Mouse (Mus musculus) left cerebral cortex, postnatal 36 days (tissue): ENCODE results near the gene Sbsn. TPM values are rescaled to one million over a fixed set of nuclear protein-coding genes. Genes with fewer than 3 reads are reported as not detected.
"Not testable (repeated sequence)": the region's sequence is repeated elsewhere in the genome, so short reads cannot be mapped to it uniquely, and the experiment has no call there.

ENCODE experiments used
- DNase-seq, 2 experiments: peaks; one replicate each; pipeline ENCODE4 v3.0.0; 2021 to 2022; ENCODE audit warnings: low spot score in 2 of 2, mixed read lengths in 1 of 2
- intact Hi-C: fragments of 180-260 bp; cut with DNase I; formaldehyde crosslinking; loops from one replicate; pipeline ENCODE4 v1.15.1; 2025
- total RNA-seq, 2 experiments: library from RNA; stranded (reverse); gene quantifications; 2 replicates each; pipeline ENCODE4 v1.2.3; 2021

Gene Sbsn
- total RNA-seq = 1 to 10 TPM; 5.5 to 7.9 TPM

DNA sequence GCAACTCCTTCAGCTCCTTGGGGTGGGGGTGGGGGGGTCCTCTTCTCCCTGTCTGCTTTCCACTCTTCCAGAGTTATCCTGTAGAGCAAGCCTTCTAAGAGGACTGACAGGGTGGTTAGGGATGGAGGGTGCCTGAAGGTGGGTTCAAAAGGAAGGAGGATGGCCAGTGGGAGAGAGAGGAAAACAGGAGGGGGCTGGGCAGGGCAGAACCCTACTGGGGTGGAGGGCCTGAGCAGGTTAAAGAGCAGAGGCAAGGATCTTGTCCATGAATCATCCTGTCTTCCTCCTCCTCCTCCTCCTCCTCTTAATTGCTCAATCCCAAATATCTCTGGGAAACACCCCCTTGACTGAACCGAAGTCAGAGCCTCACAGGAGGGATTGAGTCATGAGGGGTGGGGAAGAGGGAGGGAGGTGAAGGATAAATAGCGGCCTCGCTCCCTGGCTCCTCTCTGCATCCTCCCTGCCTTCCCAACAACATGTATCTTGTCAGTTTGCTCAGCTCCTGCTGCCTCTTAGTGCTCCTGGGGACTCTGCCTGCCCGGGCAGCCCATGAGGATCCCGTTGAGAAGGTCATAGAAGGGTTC, at the start of gene Sbsn:
Gene Sbsn, plus strand, starts transcription at position 386 of the 584 bp plus-strand sequence.
- intact Hi-C loops = no loop called here
- DNase-seq = no peak

GRCm38 (mm10) chr7:30706214-30706882, 44.9 kb upstream of the Sbsn start:
- intact Hi-C loops = no loop called here
- no peak for DNase-seq

DNA sequence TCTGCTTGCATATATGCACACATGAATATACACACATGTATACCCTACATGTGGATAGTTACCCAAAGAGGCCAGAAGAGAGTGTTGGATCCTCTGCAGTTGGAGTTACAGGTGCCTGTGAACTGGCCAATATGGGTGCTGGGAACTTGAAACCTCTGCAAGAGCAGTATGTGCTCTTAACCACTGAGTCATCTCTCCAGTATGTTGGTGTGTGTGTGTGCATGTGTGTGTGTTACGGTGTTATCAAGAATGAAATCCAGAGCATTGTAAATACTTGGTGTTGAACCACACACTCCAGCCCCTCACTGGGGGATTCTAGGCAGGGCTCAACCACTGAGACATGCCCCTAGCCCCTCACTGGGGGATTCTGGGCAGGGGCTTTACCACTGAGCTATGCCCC, 43.8 kb upstream of the Sbsn start:
- DNase-seq = no peak
- intact Hi-C loops = no loop called here

DNA sequence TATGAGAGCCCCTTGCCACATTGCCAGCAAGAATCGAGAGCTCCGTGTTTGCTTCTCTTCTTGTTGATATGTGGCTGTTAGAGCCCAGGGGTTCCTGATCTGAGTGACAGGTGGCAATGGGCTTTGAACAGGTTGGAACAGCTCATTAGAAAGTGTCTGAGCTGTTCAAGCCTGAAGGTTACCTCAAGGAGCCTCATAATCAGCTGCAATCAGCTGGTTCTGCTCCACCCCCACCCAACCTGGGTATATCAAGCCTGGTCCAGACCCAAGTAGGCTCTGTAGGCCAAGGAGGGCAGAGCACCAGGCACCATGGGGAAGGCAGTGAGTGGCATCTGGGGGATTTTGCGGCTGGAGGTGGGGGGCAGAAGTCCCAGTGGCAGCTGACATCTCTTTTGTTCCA, 39.3 kb upstream of the Sbsn start, which contains the start of gene Atp4a:
Gene Atp4a, plus strand, starts transcription at position 268 of the 400 bp plus-strand sequence.
- intact Hi-C loops = no loop called here
- DNase-seq = no peak

DNA sequence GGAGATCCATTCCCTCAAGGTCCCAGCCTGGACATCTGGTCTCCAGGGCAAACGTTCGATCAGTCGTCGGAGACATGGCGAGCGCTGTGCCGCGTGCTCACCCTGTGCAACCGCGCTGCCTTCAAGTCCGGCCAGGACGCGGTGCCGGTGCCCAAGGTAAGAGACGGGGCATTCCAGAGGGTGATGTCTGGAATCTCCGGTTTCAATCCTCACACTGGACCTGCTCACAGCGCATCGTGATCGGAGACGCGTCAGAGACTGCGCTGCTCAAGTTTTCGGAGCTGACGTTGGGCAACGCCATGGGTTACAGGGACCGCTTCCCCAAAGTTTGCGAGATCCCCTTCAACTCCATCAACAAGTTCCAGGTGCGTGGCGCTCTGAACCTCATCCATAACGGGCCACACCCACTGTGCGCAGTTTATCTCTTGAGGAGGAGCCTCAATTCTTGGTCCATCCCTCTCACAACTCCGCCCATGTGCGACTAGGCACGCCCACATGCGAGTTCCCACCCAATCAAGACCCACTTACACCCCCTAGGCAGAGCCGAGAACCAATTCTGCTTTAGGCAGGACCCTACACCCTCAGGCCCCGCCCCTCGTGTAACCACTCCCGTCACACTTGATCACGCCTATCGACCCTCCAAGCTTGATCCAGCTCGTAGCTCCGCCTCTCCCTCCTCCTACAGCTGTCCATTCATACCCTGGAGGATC, 34.1 kb upstream of the Sbsn start:
- intact Hi-C loops = no loop called here
- peak; percentile 16 to 21 for DNase-seq

GRCm38 (mm10) chr7:30717716-30718046, 33.6 kb upstream of the Sbsn start:
- intact Hi-C loops = no loop called here
- no peak for DNase-seq

DNA sequence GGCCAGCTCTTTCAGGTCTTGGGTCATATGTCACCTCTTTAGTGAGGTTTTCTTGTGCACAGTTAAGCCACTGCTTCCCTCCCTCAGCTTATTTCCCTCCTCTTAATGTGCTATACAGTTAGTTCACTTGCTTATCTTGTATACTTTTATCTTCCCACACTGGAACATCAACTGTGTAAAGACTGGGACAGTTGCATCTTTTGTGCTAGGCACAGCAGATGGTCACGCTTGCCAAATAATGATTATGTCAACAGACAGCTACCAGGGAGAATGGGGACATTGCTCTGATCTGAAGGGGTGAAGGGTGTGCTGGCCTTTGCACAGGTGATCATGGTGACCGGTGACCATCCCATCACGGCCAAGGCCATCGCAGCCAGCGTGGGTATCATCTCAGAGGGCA, 31.6 kb upstream of the Sbsn start:
- no peak for DNase-seq

GRCm38 (mm10) chr7:30721286-30721685, 30.0 kb upstream of the Sbsn start:
- intact Hi-C loops = no loop called here
- DNase-seq = no peak

More for the DNA sequence above, 31.6 kb upstream of the Sbsn start:
- intact Hi-C loops = no loop called here

DNA sequence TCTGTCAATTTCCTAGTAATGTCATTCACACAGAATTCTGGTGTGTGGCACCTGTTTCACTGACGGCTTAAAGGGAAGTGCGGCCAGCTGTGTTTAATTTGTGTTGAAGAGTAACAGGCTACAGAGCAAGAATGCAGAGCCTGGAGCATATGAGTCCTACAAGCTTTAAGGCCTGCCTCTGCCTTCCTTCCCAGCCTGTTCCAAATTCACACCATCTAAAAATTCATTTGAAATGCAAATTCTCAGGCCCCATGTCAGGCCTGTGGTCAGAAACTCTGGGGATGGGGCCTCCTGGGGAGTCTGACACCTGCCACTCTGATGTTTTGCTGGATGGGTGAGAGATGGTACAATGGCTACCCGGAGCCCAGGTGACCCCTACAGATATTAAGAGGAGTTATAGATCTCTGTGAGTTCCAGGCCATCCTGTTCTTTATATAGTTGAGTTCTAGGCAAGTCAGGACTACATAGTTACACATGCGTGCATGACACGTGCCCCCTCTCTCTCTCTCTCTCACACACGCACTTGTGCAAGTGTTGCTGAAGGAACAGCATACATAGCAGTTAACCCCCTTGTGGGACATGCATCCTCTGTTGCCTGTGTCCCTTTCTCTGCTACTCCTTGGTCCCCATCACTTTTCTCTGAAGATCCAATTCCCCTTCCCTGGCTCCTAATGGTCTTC, 27.9 kb upstream of the Sbsn start:
- intact Hi-C loops = no loop called here
- DNase-seq = no peak

- DNase-seq = no peak
- intact Hi-C loops = loop anchor here (5.0 kb wide), 1 partner anchor 81 kb away; no protein-coding TSS in a partner anchor
These were observed 23.1 kb upstream of the Sbsn start for GRCm38 (mm10) chr7:30728214-30728613.

- DNase-seq = no peak
- intact Hi-C loops = loop anchor here (5.0 kb wide), 1 partner anchor 82 kb away; no protein-coding TSS in a partner anchor
These were observed 22.4 kb upstream of the Sbsn start for GRCm38 (mm10) chr7:30728739-30729395.

GRCm38 (mm10) chr7:30729396-30730063, 21.7 kb upstream of the Sbsn start, which contains the start of gene Tmem147:
Gene Tmem147, minus strand, starts transcription at chr7:30729540.
- DNase-seq = peak; percentile 96 to 98
- intact Hi-C loops = loop anchor here (5.0 kb wide), 1 partner anchor 82 kb away; no protein-coding TSS in a partner anchor

DNA sequence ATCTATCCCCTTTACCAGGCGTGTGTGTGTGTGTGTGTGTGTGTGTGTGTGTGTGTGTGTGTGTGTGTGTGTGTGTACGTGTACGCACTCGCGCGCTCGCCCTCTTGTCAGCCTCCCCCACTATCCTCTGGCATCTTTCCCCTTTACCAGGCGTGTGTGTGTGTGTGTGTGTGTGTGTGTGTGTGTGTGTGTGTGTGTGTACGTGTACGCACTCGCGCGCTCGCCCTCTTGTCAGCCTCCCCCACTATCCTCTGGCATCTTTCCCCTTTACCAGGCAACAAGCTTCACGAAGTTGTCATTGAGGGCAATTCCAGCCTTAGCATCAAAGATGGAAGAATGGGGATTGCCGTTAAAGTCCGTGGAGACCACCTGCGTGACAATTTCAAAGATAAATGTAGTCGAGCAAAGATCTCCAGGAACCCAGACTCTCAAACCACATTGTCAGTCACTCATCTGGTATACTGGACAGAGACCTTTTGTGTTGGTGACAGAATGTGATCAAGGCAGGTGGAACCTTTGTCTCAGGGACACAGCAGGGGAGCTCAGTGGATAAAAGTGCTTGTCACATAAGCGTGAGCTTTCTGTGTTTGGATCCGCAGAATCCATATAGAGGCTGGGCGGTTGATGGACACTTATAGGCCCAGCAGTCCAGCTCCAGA, 21.1 kb upstream of the Sbsn start:
- DNase-seq, intact Hi-C loops: not testable (repeated sequence)

- no peak for DNase-seq
- intact Hi-C loops = no loop called here
These were observed 15.1 kb upstream of the Sbsn start for GRCm38 (mm10) chr7:30736211-30736610.

DNA sequence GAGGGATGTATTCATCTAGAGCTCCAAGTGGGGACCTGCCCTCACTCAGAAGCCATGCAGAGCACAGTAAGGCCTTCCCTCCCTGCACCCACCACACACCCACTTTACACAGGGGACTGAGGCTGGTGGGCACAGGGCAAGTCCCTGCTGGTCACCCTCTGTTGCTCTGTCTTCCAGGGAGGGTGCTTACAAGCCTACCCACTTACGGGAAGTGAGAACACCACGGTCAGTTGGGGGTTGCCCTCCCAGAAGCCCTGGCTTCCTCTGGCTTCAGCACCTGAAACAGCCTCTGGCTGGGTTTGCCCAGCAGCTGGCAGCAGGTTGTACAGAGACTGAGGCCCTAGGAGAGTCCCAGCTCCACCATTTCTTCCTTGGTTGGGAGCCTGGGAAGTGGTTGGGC, 8.7 kb upstream of the Sbsn start:
- intact Hi-C loops, DNase-seq: not testable (repeated sequence)

GRCm38 (mm10) chr7:30743617-30744016, 7.7 kb upstream of the Sbsn start, which contains the start of gene Gapdhs:
Gene Gapdhs, minus strand, starts transcription at chr7:30743681.
- DNase-seq, intact Hi-C loops: not testable (repeated sequence)

DNA sequence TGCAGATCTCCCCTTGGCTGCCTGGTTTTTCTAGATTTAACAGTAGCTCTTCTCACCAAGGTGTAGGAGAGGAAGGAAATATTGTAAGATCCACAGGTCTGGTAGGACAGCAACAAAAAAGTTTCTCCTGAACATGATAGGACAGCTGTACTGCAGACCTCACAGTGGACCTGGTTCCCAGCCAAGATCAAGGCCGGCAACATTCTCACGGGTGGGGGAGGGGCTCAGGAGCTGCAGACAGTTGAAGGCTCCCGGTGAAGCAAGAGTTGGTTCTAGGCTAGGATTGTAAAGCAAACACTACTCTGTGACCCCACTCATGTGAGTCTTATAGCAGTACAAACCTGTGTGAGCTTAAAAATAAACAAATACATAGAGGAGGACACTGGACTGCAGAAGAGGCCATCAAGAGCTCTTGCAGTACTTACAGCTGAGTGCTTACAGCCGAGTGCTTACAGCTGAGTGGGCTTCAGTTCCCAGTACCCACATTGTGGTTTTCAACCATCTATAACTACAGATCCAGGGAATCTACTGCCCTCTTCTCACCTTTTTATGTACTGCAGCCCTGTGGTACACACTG, 7.2 kb upstream of the Sbsn start:
- intact Hi-C loops = no loop called here
- DNase-seq = no peak

DNA sequence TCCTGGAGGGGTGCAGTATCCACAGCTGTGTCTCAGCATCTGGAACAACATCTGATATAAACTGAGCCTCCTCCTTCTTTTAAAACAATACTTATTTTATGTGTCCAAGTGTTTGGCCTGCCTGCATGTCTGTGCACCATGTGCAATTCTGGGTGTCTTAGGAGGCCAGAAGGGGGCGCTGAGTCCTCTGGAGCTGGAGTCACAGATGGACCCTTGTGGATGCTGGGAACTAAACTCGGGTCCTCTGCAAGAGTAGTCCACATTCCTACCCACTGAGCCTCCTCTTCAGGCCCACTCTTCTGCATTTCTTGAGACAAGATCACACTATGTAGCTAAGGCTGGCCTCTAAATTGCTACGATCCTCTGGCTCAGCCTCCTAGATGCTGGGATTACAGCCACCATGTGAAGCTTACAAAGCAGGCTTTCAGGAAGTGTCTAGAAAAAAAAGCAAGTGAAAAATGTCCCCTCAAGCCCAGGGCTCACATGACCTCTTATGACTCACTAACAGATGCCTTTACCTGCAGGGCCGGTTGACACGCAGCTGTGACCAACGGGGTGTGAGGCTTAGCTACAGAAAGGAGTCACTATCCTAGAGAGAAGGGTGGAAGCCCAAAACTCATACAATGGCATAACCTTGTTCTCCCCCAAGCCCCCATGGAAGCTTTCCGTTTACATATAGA, 3.6 kb upstream of the Sbsn start:
- intact Hi-C loops = no loop called here

More for the DNA sequence above, 3.6 kb upstream of the Sbsn start:
- DNase-seq = no peak
